Mouse (Mus musculus) limb, embryonic 15.5 days (tissue): ENCODE measurements around the gene Copz1. TPM values are rescaled to one million over a fixed set of nuclear protein-coding genes. Genes with fewer than 3 reads are reported as not detected.

ENCODE experiments used
- microRNA counts: library from miRNA; unstranded; fragments of <30 nt; microRNA quantifications from one replicate; lab custom pipeline; 2016
- microRNA-seq: library from miRNA; unstranded; fragments of <30 nt; microRNA quantifications from one replicate; pipeline ENCODE4, GENCODE M21; 2016
- polyA plus RNA-seq: library from polyadenylated mRNA; unstranded; fragments of >200 nt; fragmentation: Nextera tagmentation; extraction: Ambion mirVana; gene quantifications from 2 replicates; pipeline ENCODE4 v1.2.1, GENCODE M21; 2015

Gene Copz1
- polyA plus RNA-seq, 1 experiment from 2014 or later, result 270 TPM

MicroRNA genes within 50 kb of the gene (microRNA counts, 519-probe panel; counts per million panel counts)
- 3,087 counts per million, percentile 71 among the panel's probes with 10 or more counts for microRNA mmu-miR-148b (lab: Ali Mortazavi, UCI)

Small RNAs within 50 kb of the gene (microRNA-seq; reads per million reads assigned to microRNA genes)
- gene Mir148b, result 189 reads per million, percentile 57 among the genes with 10 or more reads in this experiment

Other genes with a start within 250 kb of the Copz1 start
- 17.0 and 18.3 TPM in 2 replicates for gene Smug1, start 105.6 kb upstream of the Copz1 start, polyA plus RNA-seq
- gene Cbx5, start 32.9 kb upstream of the Copz1 start, polyA plus RNA-seq, result 92.8 and 98.4 TPM in 2 replicates
- gene Hnrnpa1, start 32.3 kb upstream of the Copz1 start, polyA plus RNA-seq, result 593 and 673 TPM in 2 replicates
- gene Nfe2, start 14.3 kb upstream of the Copz1 start, polyA plus RNA-seq, result 1.5 and 2.2 TPM in 2 replicates
- gene Gpr84, start 37.9 kb downstream of the Copz1 start, polyA plus RNA-seq, result 0.20 and 0.36 TPM in 2 replicates
- 17.1 and 19.4 TPM in 2 replicates for gene Zfp385a, start 67.4 kb downstream of the Copz1 start, polyA plus RNA-seq
- 62.0 and 64.9 TPM in 2 replicates for gene Itga5, start 94.0 kb downstream of the Copz1 start, polyA plus RNA-seq
- gene Gtsf1, start 157.8 kb downstream of the Copz1 start, polyA plus RNA-seq, result not detected in 2 replicates
- gene Gtsf2, start 175.8 kb downstream of the Copz1 start, polyA plus RNA-seq, result not detected in 2 replicates
- 4.4 and 5.0 TPM in 2 replicates for gene Nckap1l, start 181.1 kb downstream of the Copz1 start, polyA plus RNA-seq
- 3.9 and 4.4 TPM in 2 replicates for gene Pde1b, start 230.3 kb downstream of the Copz1 start, polyA plus RNA-seq